Mouse (Mus musculus): ENCODE measurements at regions not wholly inside any gene's neighbourhood (a gene's known extent, or its start where the extent isn't known, plus 50 kb on each side); places are given as distances from the start of the nearest gene placed in this dataset.

GRCm38 (mm10) chr13:59314419-59314818 lies 270.6 kb downstream of the Agtpbp1 start:
- TF ChIP-seq CTCF (IDR thresholded peaks at IDR 0.05; ENCODE audit: control insufficient read depth, insufficient read depth, insufficient read length): no peak
- no peak for TF ChIP-seq USF1 (IDR thresholded peaks at IDR 0.05; ENCODE audit: low read depth)
- TF ChIP-seq MYOG (IDR thresholded peaks at IDR 0.05; ENCODE audit: control insufficient read depth, extremely low read depth, insufficient read length): no peak
- no peak for TF ChIP-seq MYOD1 (IDR thresholded peaks at IDR 0.05; ENCODE audit: control insufficient read depth, insufficient read length, low read depth)
- no peak for TF ChIP-seq MAX (IDR thresholded peaks at IDR 0.05)
- TF ChIP-seq FOSL1 (IDR thresholded peaks at IDR 0.05; ENCODE audit: insufficient read depth, low read length, poor library complexity, severe bottlenecking): no peak

Data from C2C12 (cell line).